Mouse (Mus musculus) kidney, embryonic 14.5 days (tissue): ENCODE data around the gene Micu1. TPM values are rescaled to one million over a fixed set of nuclear protein-coding genes. Genes with fewer than 3 reads are reported as not detected.

Experiments
- ATAC-seq: fragments of 200-750 bp; cut with Nextera tagmentation; 2 replicates; pipeline ENCODE4 v1.8.0; 2017; ENCODE audit warnings: moderate number of reproducible peaks, mild to moderate bottlenecking, moderate TSS enrichment, moderate library complexity; ENCODE audit not compliant: low FRiP score, low TSS enrichment
- H3K27ac ChIP-seq: fragments of 300-500 bp; sonication (generic); 2 replicates; pipeline ENCODE4 v1.5.1; 2014; ENCODE audit warnings: low read depth, mild to moderate bottlenecking, low read length, moderate library complexity, mixed read lengths
- H3K27me3 ChIP-seq: fragments of 300-500 bp; sonication (generic); 2 replicates; pipeline ENCODE4 v1.6.1; 2014; ENCODE audit warnings: mild to moderate bottlenecking, low read length; ENCODE audit not compliant: control insufficient read depth, insufficient read depth
- H3K36me3 ChIP-seq: fragments of 300-500 bp; sonication (generic); 2 replicates; pipeline ENCODE4 v1.6.1; 2014; ENCODE audit warnings: low read length, mixed read lengths; ENCODE audit not compliant: control insufficient read depth, insufficient read depth
- H3K4me1 ChIP-seq: fragments of 300-500 bp; sonication (generic); 2 replicates; pipeline ENCODE4 v1.6.1; 2014; ENCODE audit warnings: low read length, mixed read lengths; ENCODE audit not compliant: control insufficient read depth, insufficient read depth
- H3K4me2 ChIP-seq: fragments of 300-500 bp; sonication (generic); replicated peaks from 2 replicates; pipeline ENCODE4 v1.6.1; 2014; ENCODE audit warnings: low read depth, mild to moderate bottlenecking, low read length
- H3K4me3 ChIP-seq: fragments of 300-500 bp; sonication (generic); 2 replicates; pipeline ENCODE4 v1.5.1; 2014; ENCODE audit warnings: mild to moderate bottlenecking, low read length
- H3K9ac ChIP-seq: fragments of 300-500 bp; sonication (generic); 2 replicates; pipeline ENCODE4 v1.6.1; 2014; ENCODE audit warnings: low read depth, mild to moderate bottlenecking, low read length, moderate library complexity
- H3K9me3 ChIP-seq: fragments of 300-500 bp; sonication (generic); 2 replicates; pipeline ENCODE4 v1.6.1; 2016; ENCODE audit warnings: low read length; ENCODE audit not compliant: control insufficient read depth
- WGBS: fragments of 180-500 bp; shearing (Covaris S2); extraction: QIAGEN DNeasy Blood & Tissue Kit; methylation state at CpG from one replicate; pipeline ENCODE4 v1.1.7; 2014; 5-methylcytosine and 5-hydroxymethylcytosine counted together
- polyA plus RNA-seq: library from polyadenylated mRNA; unstranded; fragments of >200 nt; fragmentation: Nextera tagmentation; extraction: Ambion mirVana; gene quantifications from 2 replicates; pipeline ENCODE4 v1.2.1, GENCODE M21; 2014

Gene Micu1
- polyA plus RNA-seq, 1 experiment from 2014 or later: 83.3 TPM

DNA sequence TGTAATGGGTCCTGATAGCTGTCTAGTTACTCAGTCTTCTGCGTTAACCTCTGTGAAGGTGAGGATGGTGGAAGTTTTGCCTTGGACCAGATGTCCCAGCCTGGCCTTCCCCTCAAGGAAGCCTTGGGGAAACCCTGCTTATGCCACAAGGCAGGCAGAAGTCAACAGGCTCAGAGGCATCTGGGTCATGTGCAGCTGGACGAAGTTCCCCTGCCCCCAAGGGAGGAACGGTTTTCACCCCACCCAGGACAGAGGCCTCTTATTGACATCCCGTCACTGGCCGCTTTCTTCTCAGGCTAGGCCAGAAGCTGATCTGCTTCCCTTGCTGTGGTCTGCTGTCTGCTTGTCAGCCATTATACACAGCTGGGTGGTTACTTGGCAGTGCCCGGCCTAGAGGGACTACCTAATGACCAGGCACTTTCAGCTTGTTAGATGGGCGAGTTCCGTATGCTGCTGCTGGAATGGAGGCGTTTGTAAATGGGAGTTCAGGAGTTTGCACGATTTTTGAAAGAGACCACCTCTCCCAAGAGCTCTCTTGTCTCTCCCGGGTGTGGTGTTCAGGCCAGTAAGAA lies 33.8 kb downstream of the Micu1 start:
- Histone ChIP-seq H3K36me3 (peaks cover 16% of the 10 kb centered on the region; the same call in 1 of the 2 replicates), H3K27ac (no peak overlapping the region), H3K9ac (no peak overlapping the region), H3K4me2 (no peak overlapping the region), H3K4me3 (no peak overlapping the region), H3K9me3 (no peaks in the 10 kb centered on the region), H3K27me3 (no peaks in the 10 kb centered on the region), H3K4me1 (no peaks in the 10 kb centered on the region)
- ATAC-seq: no peak
- WGBS: 82% methylated on average over 11 of the region's 11 CpGs

DNA sequence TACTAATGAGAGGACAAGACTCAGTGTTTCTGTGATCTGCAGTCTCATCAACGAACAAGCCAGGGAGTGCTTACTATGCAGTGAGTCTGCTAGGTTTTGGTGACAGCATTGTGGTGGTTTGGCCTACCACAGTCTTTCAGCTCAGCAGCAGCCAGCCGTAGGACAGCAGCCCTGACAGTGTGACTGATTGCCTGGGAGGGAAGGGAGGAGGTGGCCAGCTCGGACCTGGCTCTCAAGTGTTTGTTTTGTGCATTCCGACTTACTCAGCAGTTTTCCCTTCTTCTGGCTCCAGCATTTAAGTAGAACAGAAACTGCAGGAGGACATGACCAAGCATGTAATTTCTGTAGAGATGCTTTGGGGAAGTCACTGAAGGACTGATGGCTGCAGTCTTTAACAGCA lies 39.2 kb downstream of the Micu1 start:
- WGBS: 15% methylated on average over 4 of the region's 4 CpGs
- Histone ChIP-seq H3K27ac (no peak overlapping the region), H3K4me3 (no peak overlapping the region), H3K4me2 (no peak overlapping the region), H3K9me3 (no peaks in the 10 kb centered on the region), H3K36me3 (no peaks in the 10 kb centered on the region; the same call in none of the 2 replicates), H3K27me3 (no peaks in the 10 kb centered on the region), H3K4me1 (no peaks in the 10 kb centered on the region), H3K9ac (no peak overlapping the region)
- peak; percentile 81 for ATAC-seq

DNA sequence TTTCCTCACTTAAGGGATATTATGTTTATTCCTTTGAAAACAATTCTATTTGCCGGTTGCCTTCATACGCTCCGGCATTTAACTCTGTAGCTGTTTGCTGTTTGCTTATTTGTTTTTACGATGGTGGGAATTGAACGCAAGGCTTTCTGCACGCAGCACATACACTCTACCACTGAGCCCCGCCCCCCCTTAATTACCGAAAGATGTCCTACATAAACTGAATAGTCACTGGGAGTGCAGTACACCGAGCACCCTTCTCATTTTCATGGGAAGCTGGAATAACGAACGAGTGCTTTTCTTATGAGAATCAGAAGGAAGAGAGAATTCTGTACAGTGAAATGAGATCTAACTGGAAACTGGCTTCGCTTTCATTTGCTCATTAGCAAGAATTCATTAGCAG lies 41.1 kb downstream of the Micu1 start:
- WGBS: 90% methylated on average over 12 of the region's 12 CpGs
- no peak overlapping the region for H3K4me2 ChIP-seq
- H3K9me3 ChIP-seq: no peaks in the 10 kb centered on the region
- no peak overlapping the region for H3K4me3 ChIP-seq
- H3K4me1 ChIP-seq: no peaks in the 10 kb centered on the region
- no peak for ATAC-seq
- H3K9ac ChIP-seq: no peak overlapping the region
- no peaks in the 10 kb centered on the region for H3K27me3 ChIP-seq
- H3K36me3 ChIP-seq: no peaks in the 10 kb centered on the region; the same call in none of the 2 replicates
- H3K27ac ChIP-seq: no peak overlapping the region

DNA sequence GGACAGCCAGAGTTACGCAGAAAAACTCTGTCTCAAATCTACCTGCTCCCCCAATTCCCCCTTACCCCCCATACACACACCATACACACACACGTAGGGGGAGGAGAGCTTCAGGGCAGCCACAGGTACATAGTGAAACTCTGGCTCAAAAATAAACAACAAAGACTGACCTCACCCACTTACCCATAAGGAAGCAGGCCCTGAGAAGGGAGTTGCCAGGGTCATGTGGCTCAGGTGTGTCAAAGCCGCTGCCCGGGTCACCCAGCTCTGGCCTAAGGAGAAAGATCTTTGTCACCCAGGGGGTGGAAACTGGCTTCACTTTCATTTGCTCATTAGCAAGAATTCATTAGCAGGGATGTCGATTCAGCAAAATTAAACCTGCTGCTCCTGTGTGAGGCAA lies 41.7 kb downstream of the Micu1 start:
- Histone ChIP-seq H3K4me1 (no peaks in the 10 kb centered on the region), H3K4me2 (no peak overlapping the region), H3K9me3 (no peaks in the 10 kb centered on the region), H3K27ac (no peak overlapping the region), H3K36me3 (no peaks in the 10 kb centered on the region; the same call in none of the 2 replicates), H3K9ac (no peak overlapping the region), H3K4me3 (no peak overlapping the region), H3K27me3 (no peaks in the 10 kb centered on the region)
- no peak for ATAC-seq
- 95% methylated on average over 5 of the region's 5 CpGs for WGBS

DNA sequence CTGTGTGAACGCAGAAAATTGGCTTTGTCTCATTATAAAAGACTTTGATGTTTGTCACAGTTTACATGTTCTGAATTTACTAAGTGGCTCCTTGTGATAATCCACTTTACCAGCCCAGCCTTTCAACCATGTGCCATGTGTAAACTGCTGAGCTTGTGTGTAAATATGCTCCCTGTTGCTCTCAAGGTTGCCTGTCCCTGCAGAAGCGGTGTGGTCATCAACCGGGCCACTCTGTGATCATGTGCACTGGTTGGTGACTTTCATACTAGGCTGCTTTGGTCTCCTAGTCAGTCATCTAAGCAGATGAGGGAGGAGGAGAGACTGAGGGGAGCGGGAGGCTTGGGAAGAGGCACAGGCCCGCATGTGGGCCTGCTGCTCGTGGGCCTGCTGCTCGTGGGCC lies 45.1 kb downstream of the Micu1 start:
- ATAC-seq: no peak
- 78% methylated on average over 7 of the region's 7 CpGs for WGBS
- Histone ChIP-seq H3K9me3 (0 out of 2 replicates have a peak, but pooled peaks cover under 1% of the 10 kb centered on the region), H3K4me1 (no peaks in the 10 kb centered on the region), H3K36me3 (peaks cover 2% of the 10 kb centered on the region), H3K9ac (peak overlapping the region; percentile 28; the same call in 1 of the 2 replicates), H3K4me2 (no peak overlapping the region), H3K27ac (peak overlapping the region; percentile 37; the same call in 1 of the 2 replicates), H3K27me3 (no peaks in the 10 kb centered on the region), H3K4me3 (no peak overlapping the region)

DNA sequence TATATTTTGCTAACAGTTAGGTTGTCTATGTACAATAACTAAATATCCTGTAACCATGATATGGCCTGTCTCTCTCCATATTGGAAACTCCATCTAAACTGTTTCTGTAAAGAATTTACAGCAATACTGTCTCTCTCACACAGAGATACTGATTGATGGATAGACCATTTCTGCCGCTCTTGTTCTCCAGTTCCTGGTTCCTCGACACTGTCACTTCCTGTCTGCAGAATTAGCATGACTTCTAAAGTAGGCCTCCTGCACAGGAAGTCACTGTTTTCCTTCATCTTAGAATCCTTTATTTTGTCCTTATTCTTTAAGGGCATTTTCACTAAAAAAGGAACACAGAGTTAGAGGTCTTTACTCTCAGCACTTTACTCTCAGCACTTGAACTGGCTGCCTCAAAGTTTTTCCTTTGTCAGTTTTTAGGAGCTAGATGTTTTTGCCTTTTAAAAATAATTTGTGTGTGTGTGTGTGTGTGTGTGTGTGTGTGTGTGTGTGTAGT lies 46.5 kb downstream of the Micu1 start:
- H3K4me3 ChIP-seq: no peak overlapping the region
- no peak overlapping the region for H3K9ac ChIP-seq
- H3K9me3 ChIP-seq: 0 out of 2 replicates have a peak, but pooled peaks cover 4% of the 10 kb centered on the region
- no peaks in the 10 kb centered on the region for H3K4me1 ChIP-seq
- H3K36me3 ChIP-seq: peaks cover 6% of the 10 kb centered on the region; the same call in 1 of the 2 replicates
- H3K27ac ChIP-seq: no peak overlapping the region
- H3K27me3 ChIP-seq: no peaks in the 10 kb centered on the region
- no peak overlapping the region for H3K4me2 ChIP-seq
- ATAC-seq: no peak
- 55% methylated on average over 2 of the region's 2 CpGs for WGBS

DNA sequence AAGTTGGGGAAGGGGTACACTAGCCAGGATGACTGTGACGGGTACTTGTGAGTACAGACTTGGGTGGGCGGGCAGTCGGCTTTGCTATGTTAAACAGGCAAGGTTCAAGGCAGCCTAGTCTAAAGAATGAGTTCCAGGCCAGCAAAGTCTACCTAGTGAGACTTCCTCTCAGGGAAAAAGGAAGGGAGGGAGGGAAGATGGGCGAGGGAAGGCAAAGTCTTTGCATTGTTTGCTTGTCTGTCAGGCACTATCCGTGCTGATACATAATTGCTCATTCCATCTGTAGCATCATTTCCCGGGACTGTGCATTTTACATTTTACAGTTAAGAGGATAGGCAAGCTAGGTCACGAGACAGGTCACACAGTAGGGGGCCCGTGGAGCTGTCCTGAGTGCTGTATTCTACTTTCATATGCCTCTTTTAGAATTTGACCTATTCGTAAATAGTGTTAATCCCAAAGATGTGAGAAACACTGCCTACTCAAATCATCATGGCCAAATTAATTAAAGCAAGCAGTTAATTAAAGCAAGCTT lies 51.3 kb downstream of the Micu1 start:
- no peaks in the 10 kb centered on the region for H3K27me3 ChIP-seq
- 0 out of 2 replicates have a peak, but pooled peaks cover 4% of the 10 kb centered on the region for H3K9me3 ChIP-seq
- no peak for ATAC-seq
- WGBS: 56% methylated on average over 9 of the region's 9 CpGs
- no peak overlapping the region for H3K27ac ChIP-seq
- no peak overlapping the region for H3K4me3 ChIP-seq
- no peak overlapping the region for H3K4me2 ChIP-seq
- H3K4me1 ChIP-seq: peaks cover 10% of the 10 kb centered on the region; the same call in 1 of the 2 replicates
- peaks cover 6% of the 10 kb centered on the region; the same call in 1 of the 2 replicates for H3K36me3 ChIP-seq
- H3K9ac ChIP-seq: no peak overlapping the region

DNA sequence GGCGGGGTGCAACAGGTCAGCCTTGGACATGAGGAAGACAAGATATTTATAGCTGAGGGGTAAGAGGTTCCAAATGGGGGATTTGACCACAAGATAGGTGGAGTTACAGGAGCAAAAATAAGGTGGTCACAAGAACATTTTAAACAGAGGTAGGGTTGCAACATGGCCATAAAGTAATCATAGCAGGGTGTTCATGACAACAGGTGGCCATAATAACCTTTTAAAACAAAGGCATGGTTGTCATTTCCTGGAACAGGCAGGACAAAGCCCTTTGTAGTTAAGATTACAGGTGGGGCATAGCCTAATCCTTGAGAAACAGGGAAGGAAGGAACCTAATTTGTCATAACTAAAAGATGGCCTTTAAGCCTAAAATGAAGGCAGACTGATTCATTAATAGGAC lies 51.8 kb downstream of the Micu1 start:
- H3K4me3 ChIP-seq: no peak overlapping the region
- H3K4me1 ChIP-seq: peaks cover 10% of the 10 kb centered on the region; the same call in 1 of the 2 replicates
- no peak overlapping the region for H3K27ac ChIP-seq
- 69% methylated on average over 1 of the region's 1 CpGs for WGBS
- no peak overlapping the region for H3K9ac ChIP-seq
- 0 out of 2 replicates have a peak, but pooled peaks cover 4% of the 10 kb centered on the region for H3K9me3 ChIP-seq
- H3K4me2 ChIP-seq: no peak overlapping the region
- peaks cover 6% of the 10 kb centered on the region; the same call in 1 of the 2 replicates for H3K36me3 ChIP-seq
- no peak for ATAC-seq
- no peaks in the 10 kb centered on the region for H3K27me3 ChIP-seq

DNA sequence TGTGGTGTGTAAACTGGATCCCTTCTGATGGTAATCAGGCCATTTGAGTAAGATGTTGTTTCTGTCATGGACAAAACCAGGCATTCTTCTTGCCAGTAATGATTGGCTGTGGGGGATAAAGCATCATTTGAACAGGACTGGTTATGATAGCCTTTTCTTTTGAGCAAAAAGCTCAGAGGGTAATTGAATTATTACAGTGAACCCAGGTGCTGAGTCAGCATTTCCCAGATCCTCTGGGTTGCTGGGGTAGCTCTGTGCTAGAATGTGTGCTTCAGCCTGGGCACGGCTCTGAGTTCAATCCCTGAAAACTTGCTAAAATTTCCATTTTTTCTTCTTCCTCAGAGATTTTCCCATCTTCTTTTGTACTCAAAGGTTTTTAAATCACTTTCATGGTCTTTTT lies 52.6 kb downstream of the Micu1 start:
- no peak overlapping the region for H3K9ac ChIP-seq
- no peaks in the 10 kb centered on the region for H3K27me3 ChIP-seq
- no peak overlapping the region for H3K4me2 ChIP-seq
- H3K4me3 ChIP-seq: no peak overlapping the region
- peaks cover 6% of the 10 kb centered on the region; the same call in 1 of the 2 replicates for H3K36me3 ChIP-seq
- 82% methylated on average over 1 of the region's 1 CpGs for WGBS
- ATAC-seq: no peak
- H3K4me1 ChIP-seq: peaks cover 10% of the 10 kb centered on the region; the same call in 1 of the 2 replicates
- H3K9me3 ChIP-seq: 0 out of 2 replicates have a peak, but pooled peaks cover 4% of the 10 kb centered on the region
- no peak overlapping the region for H3K27ac ChIP-seq
